Mouse (Mus musculus): ENCODE results near the gene Tmsb10. TPM values are rescaled to one million over a fixed set of nuclear protein-coding genes. Genes with fewer than 3 reads are reported as not detected.
A peak's percentile ranks its signal among the peaks of the same experiment; 100 is the strongest.

Gene Tmsb10
- polyA plus RNA-seq, 1 experiment, result 568 TPM

DNA sequence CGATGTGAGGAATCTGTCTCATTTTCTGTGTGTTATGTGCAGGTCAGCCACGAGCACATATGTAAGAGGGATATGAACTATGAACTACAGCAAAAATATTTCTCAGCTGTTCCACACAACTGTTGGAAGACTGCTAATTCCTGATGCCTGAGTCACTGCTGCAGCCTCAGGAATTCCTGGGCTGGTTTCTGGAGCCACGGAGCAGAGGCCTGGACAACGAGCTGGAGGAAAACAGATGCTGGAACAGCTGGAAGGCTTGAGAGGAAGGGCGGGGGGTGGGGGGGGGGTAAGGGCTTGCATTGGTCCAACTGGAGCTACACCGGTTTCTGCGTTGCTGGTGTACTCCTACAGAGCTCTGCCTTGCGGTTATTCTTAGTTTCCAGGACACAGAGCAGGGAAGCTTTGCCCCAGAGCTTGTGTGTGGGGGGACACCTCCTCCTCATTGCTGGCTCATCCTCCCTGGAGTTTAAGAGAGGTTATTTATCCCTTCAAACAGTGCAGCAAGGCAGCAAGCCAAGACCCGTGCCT is 22.6 kb upstream of the Tmsb10 start:
- Histone ChIP-seq H3K27ac (ENCODE audit: insufficient read depth, low read length) (no peak overlapping the region), H3K4me1 (ENCODE audit: control insufficient read depth, insufficient read depth, low read length) (no peaks in the 10 kb centered on the region), H3K4me3 (ENCODE audit: insufficient read depth, low read length) (no peak overlapping the region)
- TF ChIP-seq POLR2A (IDR thresholded peaks at IDR 0.05; ENCODE audit: extremely low read depth, insufficient read depth, low read length), result no peak
- TF ChIP-seq CTCF (IDR thresholded peaks at IDR 0.05; ENCODE audit: extremely low read depth, insufficient read depth, low read length), result no peak

DNA sequence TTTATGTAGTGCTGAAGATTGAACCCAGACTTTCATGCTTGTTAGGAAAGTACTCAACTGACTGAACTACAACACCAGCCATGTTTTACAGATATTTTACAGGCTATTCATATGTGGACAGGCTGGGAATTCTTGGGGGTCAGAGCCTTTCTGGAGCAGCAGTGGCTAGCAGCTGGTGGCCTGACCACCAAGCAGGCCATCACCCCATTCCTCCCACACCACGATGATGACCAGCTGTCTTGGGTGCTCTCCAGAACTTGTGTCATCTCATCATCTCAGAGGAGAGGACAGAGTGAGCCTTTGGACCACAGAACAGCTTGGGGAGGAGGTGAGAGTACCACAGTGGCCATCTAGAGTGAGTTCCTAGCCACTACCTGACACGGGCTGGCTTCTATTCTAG is 18.3 kb upstream of the Tmsb10 start:
- TF ChIP-seq POLR2A (IDR thresholded peaks at IDR 0.05; ENCODE audit: extremely low read depth, insufficient read depth, low read length) (no peak), CTCF (IDR thresholded peaks at IDR 0.05; ENCODE audit: extremely low read depth, insufficient read depth, low read length) (no peak)
- H3K4me3 ChIP-seq (ENCODE audit: insufficient read depth, low read length), result no peak overlapping the region
- H3K27ac ChIP-seq (ENCODE audit: insufficient read depth, low read length), result no peak overlapping the region
- H3K4me1 ChIP-seq (ENCODE audit: control insufficient read depth, insufficient read depth, low read length), result no peaks in the 10 kb centered on the region

DNA sequence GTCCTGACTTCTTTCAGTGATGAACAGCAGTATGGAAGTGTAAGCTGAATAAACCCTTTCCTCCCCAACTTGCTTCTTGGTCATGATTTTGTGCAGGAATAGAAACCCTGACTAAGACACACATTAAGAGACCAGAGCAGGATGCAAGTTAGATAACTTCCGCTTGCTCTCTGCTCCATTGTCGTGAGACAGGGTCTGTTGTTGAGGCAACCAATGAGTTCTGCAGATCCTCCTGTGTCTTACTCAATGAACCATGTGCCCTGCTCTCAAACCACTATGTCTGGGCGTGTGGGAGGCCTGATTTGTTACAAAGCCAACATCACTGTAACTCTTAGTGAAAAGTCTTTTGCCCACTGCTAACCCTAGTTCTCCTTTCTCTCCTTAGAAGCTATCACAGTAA is 12.5 kb upstream of the Tmsb10 start:
- no peak for TF ChIP-seq POLR2A (IDR thresholded peaks at IDR 0.05; ENCODE audit: extremely low read depth, insufficient read depth, low read length)
- no peak for TF ChIP-seq CTCF (IDR thresholded peaks at IDR 0.05; ENCODE audit: extremely low read depth, insufficient read depth, low read length)
- Histone ChIP-seq H3K27ac (ENCODE audit: insufficient read depth, low read length) (no peak overlapping the region), H3K4me1 (ENCODE audit: control insufficient read depth, insufficient read depth, low read length) (no peaks in the 10 kb centered on the region), H3K4me3 (ENCODE audit: insufficient read depth, low read length) (no peak overlapping the region)

DNA sequence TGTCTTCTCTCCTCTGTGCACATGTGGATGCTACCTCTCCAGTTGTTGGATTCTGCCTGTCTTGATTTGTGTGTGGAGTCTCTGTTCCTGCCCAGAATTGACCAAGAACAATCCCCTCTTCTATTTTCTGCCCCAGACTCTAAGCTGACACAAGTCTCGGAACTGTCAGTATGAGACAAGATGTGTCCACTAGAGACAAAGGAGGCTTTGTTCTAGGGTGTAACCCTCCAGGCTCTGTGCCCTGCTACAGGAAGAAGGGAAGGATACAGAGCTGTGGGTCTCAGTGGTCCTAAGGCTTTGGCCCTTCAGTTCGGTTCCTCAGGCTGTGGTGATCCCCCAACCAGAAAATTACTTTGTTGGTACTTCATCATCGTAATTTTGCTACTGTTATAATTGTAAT is 11.2 kb upstream of the Tmsb10 start:
- H3K4me1 ChIP-seq (ENCODE audit: control insufficient read depth, insufficient read depth, low read length), result no peaks in the 10 kb centered on the region
- no peak overlapping the region for H3K4me3 ChIP-seq (ENCODE audit: insufficient read depth, low read length)
- TF ChIP-seq POLR2A (IDR thresholded peaks at IDR 0.05; ENCODE audit: extremely low read depth, insufficient read depth, low read length), result no peak
- no peak for TF ChIP-seq CTCF (IDR thresholded peaks at IDR 0.05; ENCODE audit: extremely low read depth, insufficient read depth, low read length)
- H3K27ac ChIP-seq (ENCODE audit: insufficient read depth, low read length), result no peak overlapping the region

DNA sequence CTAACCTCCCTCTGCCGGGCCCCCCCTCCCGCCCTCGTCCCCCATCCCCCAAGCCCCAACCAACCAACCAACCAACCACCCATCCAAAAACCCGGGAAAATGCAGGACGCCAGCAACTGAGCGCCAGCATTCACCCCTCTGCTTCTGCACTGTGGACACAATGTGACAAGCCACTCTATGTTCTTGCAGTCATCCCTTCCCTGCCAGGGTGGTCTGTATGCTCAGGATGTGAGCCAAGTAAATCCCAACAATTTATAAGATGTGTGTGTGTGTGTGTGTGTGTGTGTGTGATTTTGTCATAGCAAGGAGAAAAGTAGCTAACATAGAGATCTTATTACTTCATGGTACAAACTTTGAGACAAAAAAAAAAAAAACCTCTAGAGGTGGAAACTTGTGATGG is 6.7 kb upstream of the Tmsb10 start:
- TF ChIP-seq CTCF (IDR thresholded peaks at IDR 0.05; ENCODE audit: extremely low read depth, insufficient read depth, low read length), result no peak
- TF ChIP-seq POLR2A (IDR thresholded peaks at IDR 0.05; ENCODE audit: extremely low read depth, insufficient read depth, low read length), result no peak
- Histone ChIP-seq H3K27ac (ENCODE audit: insufficient read depth, low read length) (no peak overlapping the region), H3K4me1 (ENCODE audit: control insufficient read depth, insufficient read depth, low read length) (no peaks in the 10 kb centered on the region), H3K4me3 (ENCODE audit: insufficient read depth, low read length) (no peak overlapping the region)

DNA sequence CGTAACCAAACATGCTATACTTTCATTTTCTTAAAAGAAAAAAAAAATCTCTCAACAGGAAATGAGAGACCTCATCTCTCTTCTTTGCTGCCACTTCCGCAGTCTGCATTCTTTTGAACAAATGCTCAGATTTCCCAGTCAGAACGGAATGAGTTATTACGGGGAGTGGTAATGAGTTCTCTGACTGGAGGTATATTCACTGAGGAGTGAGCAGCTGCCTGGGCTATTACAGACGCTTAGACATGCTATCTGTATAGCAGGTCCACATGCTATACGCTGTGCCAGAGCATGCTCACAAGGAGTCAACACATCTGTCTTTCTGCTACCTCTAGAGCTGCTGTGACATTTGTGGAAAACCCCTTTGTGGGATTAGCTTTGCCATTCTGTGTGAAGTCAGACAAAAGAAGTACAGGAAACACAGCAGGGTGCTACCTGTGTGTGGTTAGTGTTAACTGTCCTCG is 3.8 kb upstream of the Tmsb10 start:
- TF ChIP-seq POLR2A (IDR thresholded peaks at IDR 0.05; ENCODE audit: extremely low read depth, insufficient read depth, low read length) (no peak), CTCF (IDR thresholded peaks at IDR 0.05; ENCODE audit: extremely low read depth, insufficient read depth, low read length) (no peak)
- H3K27ac ChIP-seq (ENCODE audit: insufficient read depth, low read length), result no peak overlapping the region
- no peak overlapping the region for H3K4me3 ChIP-seq (ENCODE audit: insufficient read depth, low read length)
- no peaks in the 10 kb centered on the region for H3K4me1 ChIP-seq (ENCODE audit: control insufficient read depth, insufficient read depth, low read length)

DNA sequence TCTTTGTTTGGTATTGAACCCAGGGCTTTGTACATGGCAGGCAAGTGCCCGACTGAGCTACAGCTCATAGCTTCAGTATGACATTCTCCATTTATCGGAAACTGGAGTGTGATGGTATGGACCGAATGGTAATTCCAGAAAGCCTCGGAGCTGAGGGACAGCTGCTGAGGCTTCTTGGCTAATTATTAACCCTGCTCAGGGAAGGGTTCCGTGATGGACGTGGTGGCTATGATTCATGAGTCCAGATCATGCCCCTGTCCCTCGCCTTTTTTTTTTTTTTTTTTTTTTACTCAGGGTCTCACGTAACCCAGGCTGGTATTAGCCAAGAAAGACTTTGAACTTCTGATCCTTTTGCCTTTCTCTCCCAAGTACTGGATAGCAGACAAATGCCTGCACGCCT is 3.1 kb upstream of the Tmsb10 start:
- Histone ChIP-seq H3K27ac (ENCODE audit: insufficient read depth, low read length) (no peak overlapping the region), H3K4me1 (ENCODE audit: control insufficient read depth, insufficient read depth, low read length) (no peaks in the 10 kb centered on the region), H3K4me3 (ENCODE audit: insufficient read depth, low read length) (no peak overlapping the region)
- no peak for TF ChIP-seq POLR2A (IDR thresholded peaks at IDR 0.05; ENCODE audit: extremely low read depth, insufficient read depth, low read length)
- no peak for TF ChIP-seq CTCF (IDR thresholded peaks at IDR 0.05; ENCODE audit: extremely low read depth, insufficient read depth, low read length)

DNA sequence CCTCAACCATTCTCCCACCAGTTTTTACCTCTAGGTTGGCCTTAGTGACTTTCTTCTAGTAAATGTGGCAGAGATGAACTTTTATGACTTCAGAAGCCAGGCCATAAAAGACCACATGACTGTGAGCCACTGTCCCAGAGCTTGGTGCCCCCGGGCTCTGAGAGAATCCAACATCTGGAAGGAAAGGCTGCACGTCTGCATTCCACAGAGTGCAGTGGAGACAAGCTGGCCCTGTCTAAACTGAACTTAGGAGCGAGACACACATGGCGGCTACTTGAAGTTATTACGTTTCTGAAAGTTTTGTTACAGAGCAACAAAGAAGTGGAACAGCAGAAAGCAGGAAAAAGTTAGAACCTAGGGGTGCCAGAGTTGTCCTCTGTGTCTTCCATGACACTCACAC is 2.1 kb upstream of the Tmsb10 start:
- no peaks in the 10 kb centered on the region for H3K4me1 ChIP-seq (ENCODE audit: control insufficient read depth, insufficient read depth, low read length)
- no peak overlapping the region for H3K27ac ChIP-seq (ENCODE audit: insufficient read depth, low read length)
- no peak overlapping the region for H3K4me3 ChIP-seq (ENCODE audit: insufficient read depth, low read length)
- TF ChIP-seq CTCF (IDR thresholded peaks at IDR 0.05; ENCODE audit: extremely low read depth, insufficient read depth, low read length), result no peak
- no peak for TF ChIP-seq POLR2A (IDR thresholded peaks at IDR 0.05; ENCODE audit: extremely low read depth, insufficient read depth, low read length)

DNA sequence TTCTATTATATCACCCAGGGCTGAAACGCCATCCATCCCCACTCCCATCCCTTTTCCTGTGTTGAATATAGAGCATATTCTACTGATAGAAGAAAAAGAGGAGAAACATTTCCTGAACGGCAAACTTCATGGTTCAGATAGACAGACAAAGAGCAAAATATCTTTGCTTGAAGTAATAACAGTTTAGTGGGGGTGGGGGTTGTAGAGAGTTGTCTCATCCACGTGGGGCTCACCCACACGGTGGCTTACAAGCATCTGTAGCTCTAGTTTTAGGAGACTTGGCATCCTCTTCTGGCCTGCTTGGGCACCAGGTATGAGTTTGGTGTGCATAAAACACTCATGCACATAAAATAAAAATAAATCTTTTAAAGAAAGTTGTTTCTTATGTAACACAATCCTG is 627 bp upstream of the Tmsb10 start:
- no peak for TF ChIP-seq CTCF (IDR thresholded peaks at IDR 0.05; ENCODE audit: extremely low read depth, insufficient read depth, low read length)
- no peak for TF ChIP-seq POLR2A (IDR thresholded peaks at IDR 0.05; ENCODE audit: extremely low read depth, insufficient read depth, low read length)
- peak overlapping the region; percentile 99 for H3K4me3 ChIP-seq (ENCODE audit: insufficient read depth, low read length)

DNA sequence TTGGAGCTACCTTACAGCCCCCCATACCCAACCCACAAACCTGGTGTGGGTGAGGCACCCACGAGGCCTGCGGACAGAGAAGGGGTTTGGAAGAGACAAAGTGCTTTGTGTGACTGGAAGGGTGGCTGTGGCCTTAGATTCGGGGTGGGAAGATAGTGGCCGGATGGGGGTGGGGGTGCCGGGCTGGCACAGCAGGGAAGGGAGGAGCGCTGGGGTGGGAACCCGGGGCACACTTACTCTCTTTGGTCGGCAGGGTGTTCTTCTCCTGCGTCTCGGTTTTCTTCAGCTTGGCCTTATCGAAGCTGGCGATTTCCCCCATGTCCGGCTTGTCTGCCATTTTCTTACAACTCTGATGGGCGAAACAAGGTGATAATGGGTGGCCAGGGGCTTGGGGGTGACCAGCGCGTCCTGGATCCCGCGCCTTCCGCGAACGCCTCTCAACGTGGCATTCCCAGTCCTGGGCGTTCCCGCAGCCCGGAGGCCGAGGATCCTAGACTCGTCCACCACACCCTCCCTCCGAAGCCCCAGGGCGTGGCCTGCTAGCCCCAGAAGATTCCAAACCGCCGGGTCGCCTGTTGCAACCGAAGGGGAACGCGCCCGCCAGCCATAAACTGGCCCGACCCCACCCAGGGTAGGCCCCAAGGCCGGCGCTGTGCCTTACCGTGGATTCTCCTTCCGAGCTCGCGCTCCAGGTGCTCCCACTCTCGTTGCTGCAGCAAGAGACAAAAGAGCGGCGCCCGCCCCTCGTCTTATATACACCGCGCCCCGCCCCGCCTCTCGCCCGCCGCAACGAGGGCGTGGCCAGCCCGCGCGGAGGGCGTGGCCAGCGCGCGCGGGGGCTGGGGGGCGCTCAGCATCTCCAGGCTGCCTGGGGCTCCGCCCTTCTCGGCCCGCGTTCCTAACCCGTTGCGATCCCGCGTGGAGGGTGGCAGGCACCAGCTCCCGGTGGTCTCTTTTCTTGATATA is 589 bp downstream of the Tmsb10 start:
- H3K4me3 ChIP-seq (ENCODE audit: insufficient read depth, low read length), result peak overlapping the region; percentile 99
- no peaks in the 10 kb centered on the region for H3K4me1 ChIP-seq (ENCODE audit: control insufficient read depth, insufficient read depth, low read length)
- TF ChIP-seq POLR2A (IDR thresholded peaks at IDR 0.05; ENCODE audit: extremely low read depth, insufficient read depth, low read length), result peak; percentile 91
- TF ChIP-seq CTCF (IDR thresholded peaks at IDR 0.05; ENCODE audit: extremely low read depth, insufficient read depth, low read length), result no peak
- peak overlapping the region; percentile 91 for H3K27ac ChIP-seq (ENCODE audit: insufficient read depth, low read length)

More for the DNA sequence above, 627 bp upstream of the Tmsb10 start:
- Histone ChIP-seq H3K27ac (ENCODE audit: insufficient read depth, low read length) (peak overlapping the region; percentile 51; the same call in 1 of the 2 replicates), H3K4me1 (ENCODE audit: control insufficient read depth, insufficient read depth, low read length) (no peaks in the 10 kb centered on the region)

Measured in cortical plate, adult 2 months (tissue).